28 mouse cellular contexts compared by ENCODE assay signal in the genomic region with DNA sequence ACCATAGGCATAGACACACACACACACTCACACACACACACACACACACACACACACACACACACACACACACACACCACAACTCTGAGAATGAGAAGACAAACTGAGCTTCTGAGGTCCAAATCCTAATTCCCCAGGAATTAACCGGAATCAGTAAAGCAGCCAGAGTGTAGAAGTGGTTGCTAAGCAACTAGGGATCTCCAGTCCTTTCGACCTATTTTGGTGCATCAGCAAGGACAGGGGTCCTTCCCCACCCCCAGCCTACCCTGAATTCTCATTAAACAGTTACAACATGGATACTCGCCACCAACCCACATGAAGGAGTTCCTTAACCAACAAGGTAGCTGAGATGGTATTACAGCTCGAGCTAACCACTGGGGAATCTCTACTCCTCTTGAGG. TPM values are rescaled to one million over a fixed set of nuclear protein-coding genes. Genes with fewer than 3 reads are reported as not detected.
DNase-seq lines count a peak whose midpoint lies in the region; ATAC-seq lines count a peak whose summit lies in the region.
"Had no signal": no experiment of that assay in that cellular context is flagged by ENCODE, and none has a peak within 500 bp of the region (broad histone marks: within the 10 kb centered on the region; RNA-seq: fewer than 3 reads in every experiment).

No protein-coding gene starts in this region.

- H3K27me3 ChIP-seq in midbrain, embryonic 15.5 days (replicated peaks) = no peaks in the 10 kb centered on the region
- H3K27me3 ChIP-seq in midbrain, embryonic 11.5 days (ENCODE audit: control insufficient read depth, insufficient read depth, low read length) = no peaks in the 10 kb centered on the region
- H3K27me3 ChIP-seq: embryonic facial prominence, embryonic 12.5 days; embryonic facial prominence, embryonic 15.5 days; heart, embryonic 12.5 days; heart, embryonic 15.5 days; hindbrain, embryonic 12.5 days; hindbrain, embryonic 15.5 days had no signal

- ATAC-seq in midbrain, embryonic 15.5 days (replicated peaks) = peak; percentile 54; the same call in 1 of the 2 replicates
- ATAC-seq in midbrain, embryonic 11.5 days (ENCODE audit: low FRiP score) = no peak
- ATAC-seq: forebrain, embryonic 14.5 days; forebrain, postnatal 0 days had no signal

- no peak overlapping the region for H3K9ac ChIP-seq in midbrain, embryonic 15.5 days
- no peak overlapping the region for H3K9ac ChIP-seq in midbrain, embryonic 11.5 days (ENCODE audit: low read length)
- H3K9ac ChIP-seq: embryonic facial prominence, embryonic 12.5 days; embryonic facial prominence, embryonic 15.5 days; forebrain, postnatal 0 days; heart, embryonic 12.5 days; heart, embryonic 15.5 days; hindbrain, embryonic 12.5 days; hindbrain, embryonic 15.5 days had no signal

- no peak overlapping the region for H3K27ac ChIP-seq in midbrain, embryonic 15.5 days
- no peak overlapping the region for H3K27ac ChIP-seq in midbrain, embryonic 11.5 days (ENCODE audit: low read depth, low read length)
- H3K27ac ChIP-seq: embryonic facial prominence, embryonic 12.5 days; embryonic facial prominence, embryonic 15.5 days; gastrocnemius, adult 2 months; heart, embryonic 15.5 days; hindbrain, embryonic 12.5 days; hindbrain, embryonic 15.5 days had no signal

- DNase-seq in heart, adult 11 months = peak; percentile 31
- DNase-seq in heart, postnatal 4 days = no peak
- DNase-seq in midbrain, embryonic 11.5 days (ENCODE audit: low spot score, missing footprints) = no peak
- peak; percentile 28 for DNase-seq in retina, postnatal 1 day
- no peak for DNase-seq in retina, embryonic 14.5 days (ENCODE audit: low spot score)
- DNase-seq in thymus, postnatal 0 days (ENCODE audit: low spot score) = no peak
- no peak for DNase-seq in spleen, postnatal 36 days (ENCODE audit: low spot score in 2 of 2)
- DNase-seq: adrenal gland, postnatal 10 days; adrenal gland, postnatal 36 days; cerebellum, adult 11 months; cerebellum, adult 2 months; cerebellum, adult 9-11 months; cerebellum, postnatal 25 days; forebrain, postnatal 0 days; gastrocnemius, adult 2 months; gastrocnemius, postnatal 14 days; heart, adult 18-20 months; heart, postnatal 10 days; heart, postnatal 36 days had no signal

- H3K4me1 ChIP-seq in midbrain, embryonic 15.5 days = peaks cover 6% of the 10 kb centered on the region
- no peaks in the 10 kb centered on the region for H3K4me1 ChIP-seq in midbrain, embryonic 11.5 days (ENCODE audit: control insufficient read depth, insufficient read depth, low read length)
- H3K4me1 ChIP-seq: embryonic facial prominence, embryonic 12.5 days; embryonic facial prominence, embryonic 15.5 days; heart, embryonic 12.5 days; heart, embryonic 15.5 days; hindbrain, embryonic 12.5 days had no signal

- H3K4me3 ChIP-seq in midbrain, embryonic 15.5 days = no peak overlapping the region
- H3K4me3 ChIP-seq in midbrain, embryonic 11.5 days (ENCODE audit: low read depth, low read length) = no peak overlapping the region
- H3K4me3 ChIP-seq: embryonic facial prominence, embryonic 12.5 days; embryonic facial prominence, embryonic 15.5 days; gastrocnemius, adult 2 months; heart, embryonic 12.5 days; heart, embryonic 15.5 days; hindbrain, embryonic 12.5 days; hindbrain, embryonic 15.5 days had no signal

- H3K4me2 ChIP-seq in midbrain, embryonic 15.5 days = no peak overlapping the region
- H3K4me2 ChIP-seq in midbrain, embryonic 11.5 days = no peak overlapping the region
- H3K4me2 ChIP-seq: embryonic facial prominence, embryonic 12.5 days; embryonic facial prominence, embryonic 15.5 days; heart, embryonic 12.5 days; heart, embryonic 15.5 days; hindbrain, embryonic 12.5 days; hindbrain, embryonic 15.5 days had no signal

- 41% methylated on average over 4 of the region's 4 CpGs for WGBS in midbrain, embryonic 15.5 days
- 49% methylated on average over 4 of the region's 4 CpGs for WGBS in midbrain, embryonic 11.5 days

- 0 out of 2 replicates have a peak, but pooled peaks cover 3% of the 10 kb centered on the region for H3K36me3 ChIP-seq in midbrain, embryonic 15.5 days (replicated peaks)
- H3K36me3 ChIP-seq in midbrain, embryonic 11.5 days (ENCODE audit: control insufficient read depth, insufficient read depth, low read length) = no peaks in the 10 kb centered on the region
- H3K36me3 ChIP-seq: embryonic facial prominence, embryonic 12.5 days; embryonic facial prominence, embryonic 15.5 days; heart, embryonic 12.5 days; heart, embryonic 15.5 days; hindbrain, embryonic 12.5 days; hindbrain, embryonic 15.5 days had no signal

- H3K9me3 ChIP-seq in midbrain, embryonic 15.5 days = no peaks in the 10 kb centered on the region
- H3K9me3 ChIP-seq in midbrain, embryonic 11.5 days (ENCODE audit: control insufficient read depth, low read length) = no peaks in the 10 kb centered on the region
- H3K9me3 ChIP-seq: embryonic facial prominence, embryonic 12.5 days; embryonic facial prominence, embryonic 15.5 days; heart, embryonic 15.5 days; hindbrain, embryonic 12.5 days; hindbrain, embryonic 15.5 days had no signal

RNA-seq across cellular contexts. Expression of gene Dner, which starts 18.1 kb away (rescaled TPM):
- total RNA-seq in heart, postnatal 4 days (2021) = under 1 TPM; 0.27 to 0.86 TPM
- polyA plus RNA-seq in midbrain, embryonic 15.5 days (2015; fragmentation: Nextera tagmentation; extraction: Ambion mirVana) = 275 and 291 TPM in 2 replicates
- polyA plus RNA-seq in midbrain, embryonic 11.5 days (2014; fragmentation: Nextera tagmentation; extraction: Ambion mirVana) = 28.1 and 29.1 TPM in 2 replicates
- polyA plus RNA-seq in thymus, postnatal 0 days (2015; fragmentation: Nextera tagmentation; extraction: Ambion mirVana) = 0.16 and 0.22 TPM in 2 replicates
- total RNA-seq: common myeloid progenitor, adult 5-6 weeks; gastrocnemius, adult 2 months; heart, adult 18-20 months had no signal

Comparison
In these comparisons a context has a peak if more than half of its experiments do, and no peak if none do; other contexts are left out.
1. DNase-seq: peak in heart, adult 11 months (single experiment) and retina, postnatal 1 day (single experiment); none in heart, postnatal 4 days (single experiment), midbrain, embryonic 11.5 days (single experiment), retina, embryonic 14.5 days (single experiment), thymus, postnatal 0 days (single experiment) and spleen, postnatal 36 days (0 of 2).
2. RNA of gene Dner, which starts 18.1 kb away (polyA plus RNA-seq): 275 to 291 TPM in midbrain, embryonic 15.5 days and 28.1 to 29.1 TPM in midbrain, embryonic 11.5 days; 0.16 to 0.22 TPM in thymus, postnatal 0 days; every median in the first group is over 10 times any median in the second.